Mouse (Mus musculus) liver, adult 2 months (tissue): ENCODE results near the gene 2700049A03Rik.

Source experiments
- CTCF ChIP-seq: fragments of 200-500 bp; IDR thresholded peaks from 2 replicates; pipeline ENCODE4 v1.5.1; 2011; ENCODE audit warnings: low read depth, low read length, control low read depth
- POLR2A ChIP-seq: fragments of 200-500 bp; IDR thresholded peaks from 2 replicates; pipeline ENCODE4 v1.6.1; 2011; ENCODE audit warnings: low read length, control low read depth; ENCODE audit not compliant: insufficient read depth; ENCODE audit errors: extremely low read depth

GRCm38 (mm10) chr12:71217866-71218522 is 81.3 kb downstream of the 2700049A03Rik start:
- TF ChIP-seq CTCF (no peak), POLR2A (no peak)
